Mouse (Mus musculus) adrenal gland, adult 18-20 months (tissue): ENCODE data around the gene Cela3a. TPM values are rescaled to one million over a fixed set of nuclear protein-coding genes. Genes with fewer than 3 reads are reported as not detected.

Experiments used
- DNase-seq, 2 experiments: peaks; one replicate each; pipeline ENCODE4 v3.0.0; 2021 to 2022; ENCODE audit warnings: low spot score in 2 of 2
- total RNA-seq, 2 experiments: library from RNA; stranded (reverse); gene quantifications; 1 replicate in 1 of 2; 2 replicates in 1 of 2; pipeline ENCODE4 v1.2.3; 2021

Gene Cela3a
- total RNA-seq, 2 experiments from 2014 or later = not detected

DNA sequence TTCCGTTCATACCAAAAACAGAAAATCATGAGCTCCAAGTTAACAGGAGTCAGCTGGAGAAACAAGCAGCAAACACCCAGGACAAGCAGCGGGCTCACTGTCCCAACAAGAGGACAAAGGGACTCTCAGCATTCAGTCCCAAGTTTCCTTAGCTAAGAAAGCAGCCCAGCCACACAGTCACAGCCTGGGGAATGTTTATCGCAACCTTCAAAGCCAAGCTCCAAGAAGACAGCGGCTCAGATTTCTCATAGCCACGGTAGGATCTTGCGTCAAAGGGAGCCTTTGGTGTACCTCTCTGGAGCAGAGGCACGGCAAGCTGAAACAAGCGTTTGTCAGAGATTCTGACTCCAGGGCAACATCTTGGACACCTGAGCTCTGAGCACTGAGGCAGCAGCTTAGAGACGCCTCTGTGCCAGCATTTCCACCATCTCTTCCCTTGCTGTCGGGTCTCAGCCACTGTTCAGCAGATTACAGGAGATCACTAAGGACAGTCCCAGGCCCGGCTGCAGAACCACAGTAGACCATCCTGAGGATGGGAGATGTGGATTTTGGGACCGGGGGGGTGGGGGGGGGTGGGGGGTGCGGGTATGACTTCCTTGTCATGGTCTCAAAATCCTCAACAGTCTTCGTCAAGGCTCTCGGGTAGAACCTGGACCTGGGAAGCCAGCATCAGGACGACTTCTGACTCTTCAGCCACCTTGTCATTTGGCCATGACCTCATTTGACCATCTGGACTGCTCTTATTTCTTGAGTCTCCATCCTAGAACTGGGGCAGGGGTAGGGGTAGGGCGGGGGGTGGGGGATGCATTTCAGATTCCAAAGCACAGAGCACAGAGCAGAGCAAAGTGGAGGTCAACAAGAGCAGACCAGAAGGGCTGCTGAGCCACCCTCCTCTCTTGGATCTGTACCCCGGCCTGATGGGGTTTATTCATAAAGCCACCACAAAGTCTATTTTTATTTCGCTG lies 34.0 kb downstream of the Cela3a start:
- no peak for DNase-seq

DNA sequence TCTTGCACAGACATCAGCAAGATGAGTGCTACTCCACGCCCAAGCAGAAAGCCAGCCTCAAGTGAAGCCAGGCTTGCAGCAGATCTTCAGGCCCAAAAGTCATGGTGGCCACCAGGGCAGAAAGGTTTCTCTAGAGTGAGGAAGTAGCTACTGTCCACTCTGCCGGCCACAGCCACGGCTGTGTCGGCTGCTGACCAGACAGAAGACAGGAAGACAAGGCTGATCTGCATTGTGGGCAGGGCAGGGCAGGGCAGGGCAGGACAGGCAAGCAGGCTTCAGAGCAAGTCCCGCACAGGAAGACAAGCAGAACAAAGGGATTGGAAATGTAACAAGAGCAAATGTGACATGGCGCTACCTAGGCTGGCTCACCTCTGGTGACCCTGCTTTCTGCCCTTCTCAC lies 35.9 kb downstream of the Cela3a start:
- no peak for DNase-seq

DNA sequence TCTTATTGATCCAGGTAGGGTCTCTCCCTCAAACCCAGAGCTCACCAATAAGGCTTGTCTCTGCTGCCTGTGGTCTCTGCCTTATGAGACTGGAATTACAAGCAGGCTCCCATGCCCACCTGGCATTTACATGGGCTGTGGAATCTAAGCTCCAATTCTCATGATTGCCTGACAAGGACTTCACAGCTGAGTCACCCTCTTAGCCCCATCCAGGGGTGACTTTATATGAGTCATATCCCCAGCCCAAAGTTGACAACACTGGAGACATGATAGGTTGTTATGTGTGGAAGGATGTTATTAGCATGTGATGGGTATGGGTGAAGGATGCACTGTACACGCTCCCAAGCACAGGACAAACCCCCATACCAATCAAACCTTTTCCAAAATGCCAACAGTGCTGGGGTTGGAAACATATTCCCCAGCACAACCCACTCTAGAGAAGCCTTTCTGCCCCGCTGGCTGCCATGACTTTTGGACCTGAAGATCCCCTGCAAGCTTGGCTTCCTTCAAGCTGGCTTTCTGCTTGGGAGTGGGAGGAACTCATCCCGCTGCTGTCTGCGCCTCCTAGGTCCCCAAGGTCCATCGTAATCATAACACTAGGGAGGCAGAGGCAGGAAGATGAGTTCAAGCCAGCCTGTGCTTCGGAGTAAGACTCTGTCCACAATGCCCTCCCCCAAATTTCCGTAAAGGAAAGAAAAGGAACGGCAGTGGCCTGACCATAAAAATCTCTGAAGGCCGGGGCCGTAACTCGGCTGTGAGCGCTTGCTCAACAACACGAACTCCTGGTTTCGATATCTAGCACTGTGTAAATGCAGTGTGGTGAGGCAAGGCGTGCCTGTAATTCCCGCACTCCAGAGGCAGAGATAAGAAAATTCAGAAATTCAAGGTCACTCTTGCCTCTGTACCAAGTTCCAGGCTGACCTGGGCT lies 37.7 kb downstream of the Cela3a start:
- DNase-seq = no peak

DNA sequence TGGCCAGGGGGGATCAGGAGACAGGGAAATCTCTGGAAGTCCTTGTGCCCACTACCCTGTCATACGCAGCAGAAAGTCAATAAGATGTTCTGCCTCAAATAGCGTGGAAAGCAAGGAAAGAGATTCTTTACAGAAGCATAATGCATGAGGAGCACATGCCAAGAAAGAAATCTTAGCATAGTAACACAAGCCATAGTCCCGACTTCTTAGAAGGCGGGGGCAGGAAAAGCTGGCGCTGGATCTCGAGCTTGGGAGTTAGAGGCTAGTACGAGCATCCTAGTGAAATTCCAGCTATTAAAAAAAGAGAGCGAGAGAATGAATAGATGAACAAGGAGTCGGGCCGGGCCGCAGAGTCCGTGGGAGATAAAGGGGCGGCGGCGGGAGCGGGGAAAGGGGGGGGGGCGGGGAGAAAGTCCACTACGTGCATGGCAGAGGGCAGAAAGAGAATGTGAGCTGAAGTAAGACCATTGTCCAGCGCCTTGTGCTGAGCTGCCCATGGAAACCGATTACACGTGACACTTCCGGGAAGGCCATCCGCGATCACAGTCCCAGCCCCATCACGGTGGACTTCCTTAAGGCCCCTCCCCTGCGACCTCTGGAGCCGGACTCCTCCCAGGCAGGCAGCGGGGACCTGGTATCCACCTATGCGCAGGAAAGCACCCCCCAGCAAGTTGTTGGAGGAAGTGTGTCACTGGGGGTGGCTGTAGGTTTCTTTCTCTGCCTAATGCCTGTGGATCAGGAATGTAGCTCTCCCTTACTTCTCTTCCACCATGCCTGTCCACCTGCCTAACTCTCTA lies 39.4 kb downstream of the Cela3a start:
- peak; percentile 46 to 56 for DNase-seq

DNA sequence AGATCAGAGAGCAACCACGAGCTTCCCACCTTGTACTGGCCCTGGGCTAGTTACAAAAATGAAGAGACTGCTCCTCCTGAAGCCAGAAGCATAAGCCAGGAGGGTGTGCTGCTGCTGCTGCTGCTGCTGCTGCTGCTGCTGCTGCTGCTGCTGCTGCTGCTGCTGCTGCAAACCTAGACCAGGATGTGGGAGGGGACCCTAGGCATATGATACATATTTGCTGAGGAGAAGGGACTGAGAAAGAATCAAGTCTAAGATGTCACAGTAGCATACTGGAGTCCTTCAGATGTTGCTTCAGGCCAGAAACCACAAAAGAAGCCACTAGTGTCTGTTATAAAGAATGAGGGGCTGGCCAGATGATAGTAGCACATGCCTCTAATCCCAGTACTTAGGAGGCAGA lies 41.4 kb downstream of the Cela3a start:
- no peak for DNase-seq

DNA sequence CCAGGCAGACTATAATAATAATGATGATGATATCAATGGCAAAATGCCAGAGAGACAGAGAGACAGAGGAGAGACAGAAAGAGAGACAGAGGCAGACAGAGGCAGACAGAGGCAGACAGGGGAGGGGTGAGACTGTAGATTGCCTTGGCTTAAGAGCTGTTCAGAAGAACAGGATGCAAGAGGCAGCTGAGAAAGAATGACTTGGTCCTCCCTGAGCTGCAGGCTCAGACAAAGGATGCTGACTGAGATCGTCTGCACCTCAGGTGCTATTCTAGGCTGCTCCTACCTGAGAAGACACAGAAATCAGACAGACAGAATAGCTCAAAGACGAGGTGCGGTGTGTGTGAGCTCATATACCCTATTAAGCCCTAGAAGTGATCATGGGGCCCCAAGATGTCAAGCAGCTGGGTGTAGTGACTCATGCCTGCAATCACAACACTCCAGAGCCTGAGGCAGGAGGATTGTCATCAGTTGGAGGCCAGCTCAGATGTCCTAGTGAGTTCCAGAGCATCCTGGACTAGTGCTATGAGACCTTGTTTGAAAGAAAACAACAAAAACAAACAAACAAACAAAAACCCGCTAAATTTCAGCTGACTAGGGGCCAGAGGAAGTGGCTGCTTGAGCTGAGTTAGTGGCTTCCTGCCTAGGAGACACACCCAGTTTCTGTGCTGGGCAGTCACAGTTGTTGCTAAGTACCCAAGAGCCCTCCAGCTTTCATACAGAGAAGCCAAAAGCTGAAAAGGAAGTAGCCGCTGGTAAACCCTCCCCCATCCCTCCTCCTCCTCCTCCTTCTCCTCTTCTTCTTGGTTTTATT lies 42.1 kb downstream of the Cela3a start:
- no peak for DNase-seq

DNA sequence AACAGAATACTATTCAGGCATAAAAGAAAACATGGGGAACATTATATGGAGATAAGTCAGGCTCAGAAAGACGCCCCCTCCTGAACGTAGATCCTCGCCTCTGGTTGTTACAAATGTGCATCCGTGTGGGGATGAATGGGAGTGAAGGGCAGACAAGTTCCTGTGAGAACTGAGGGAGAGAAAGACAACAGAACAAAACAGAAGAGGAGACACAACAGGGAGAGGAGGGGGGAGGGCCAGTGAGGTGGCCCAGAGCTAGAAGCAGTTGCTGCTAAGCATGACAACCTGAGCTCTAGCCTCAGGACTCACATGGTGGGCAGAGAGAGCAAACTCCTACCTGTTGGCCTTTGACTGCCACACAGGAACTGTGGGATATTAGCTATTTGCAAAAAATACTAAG lies 43.5 kb downstream of the Cela3a start:
- no peak for DNase-seq

DNA sequence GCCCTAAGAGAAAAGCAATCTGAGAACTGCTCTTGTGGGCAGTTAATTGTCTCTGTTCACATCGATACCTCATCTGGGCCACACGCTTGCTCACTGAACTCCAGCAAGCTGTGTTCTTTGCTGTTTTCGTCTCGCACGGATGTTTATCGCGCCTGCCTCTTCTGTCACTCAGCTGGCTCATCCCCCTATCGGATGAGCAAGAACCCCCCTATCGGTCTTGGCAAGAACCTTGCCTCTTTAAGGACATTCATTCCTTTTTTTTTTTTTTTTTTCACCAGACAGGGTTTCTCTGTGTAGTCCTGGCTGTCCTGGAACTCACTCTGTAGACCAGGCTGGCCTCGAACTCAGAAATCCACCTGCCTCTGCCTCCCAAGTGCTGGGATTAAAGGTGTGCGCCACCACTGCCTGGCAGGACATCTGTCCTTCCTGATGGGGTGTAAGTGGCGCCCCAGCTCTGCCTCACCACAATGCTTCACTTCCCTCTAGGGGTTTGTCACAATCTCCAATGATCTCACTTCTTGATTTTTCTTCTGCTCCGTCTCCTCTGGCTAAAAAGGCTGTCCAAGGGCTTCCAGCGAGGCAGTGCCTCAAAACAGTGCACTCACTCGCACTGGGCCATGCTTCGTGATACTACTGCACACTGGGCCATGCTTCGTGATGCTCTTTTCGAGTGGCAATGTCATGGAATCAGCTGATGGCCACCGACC lies 44.1 kb downstream of the Cela3a start:
- DNase-seq = no peak

DNA sequence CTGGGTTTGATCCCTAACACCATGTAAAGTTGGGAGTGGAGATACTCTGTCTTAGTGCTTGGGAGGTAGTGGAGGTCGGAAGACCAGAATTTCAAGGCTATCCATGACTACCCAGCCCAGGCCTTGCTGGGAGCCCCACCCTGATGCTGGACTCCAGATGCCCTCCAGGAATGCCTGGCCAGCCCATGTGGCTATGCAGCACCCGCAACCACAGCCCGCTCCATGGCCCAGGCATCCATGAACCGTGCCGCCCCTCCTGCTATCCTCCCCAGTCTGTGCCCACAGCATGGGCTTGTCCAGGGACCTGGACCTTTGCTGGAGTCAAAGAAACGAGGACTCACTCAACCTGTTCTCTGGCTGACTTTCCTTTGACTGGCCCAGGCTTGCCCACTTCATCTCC lies 44.8 kb downstream of the Cela3a start:
- no peak for DNase-seq

DNA sequence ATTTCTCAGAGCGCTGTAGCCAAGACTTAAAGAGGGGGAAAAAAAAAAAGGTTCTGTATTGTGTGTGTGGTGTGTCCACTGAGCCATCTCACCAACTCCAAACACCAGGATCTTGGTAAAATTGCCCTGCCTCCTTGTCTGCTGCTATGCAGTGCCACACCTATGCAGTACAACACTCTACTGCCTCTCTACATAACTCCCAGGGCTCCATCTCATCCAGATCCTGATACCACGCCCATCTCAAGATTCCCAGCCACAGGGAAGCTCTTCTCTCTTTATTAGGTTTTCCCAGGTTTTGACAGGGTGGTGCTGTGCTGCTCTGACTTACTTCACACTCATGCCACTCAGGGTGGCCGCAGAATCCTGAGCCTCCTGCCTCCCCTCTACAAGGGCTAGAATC lies 48.6 kb downstream of the Cela3a start:
- DNase-seq = no peak

DNA sequence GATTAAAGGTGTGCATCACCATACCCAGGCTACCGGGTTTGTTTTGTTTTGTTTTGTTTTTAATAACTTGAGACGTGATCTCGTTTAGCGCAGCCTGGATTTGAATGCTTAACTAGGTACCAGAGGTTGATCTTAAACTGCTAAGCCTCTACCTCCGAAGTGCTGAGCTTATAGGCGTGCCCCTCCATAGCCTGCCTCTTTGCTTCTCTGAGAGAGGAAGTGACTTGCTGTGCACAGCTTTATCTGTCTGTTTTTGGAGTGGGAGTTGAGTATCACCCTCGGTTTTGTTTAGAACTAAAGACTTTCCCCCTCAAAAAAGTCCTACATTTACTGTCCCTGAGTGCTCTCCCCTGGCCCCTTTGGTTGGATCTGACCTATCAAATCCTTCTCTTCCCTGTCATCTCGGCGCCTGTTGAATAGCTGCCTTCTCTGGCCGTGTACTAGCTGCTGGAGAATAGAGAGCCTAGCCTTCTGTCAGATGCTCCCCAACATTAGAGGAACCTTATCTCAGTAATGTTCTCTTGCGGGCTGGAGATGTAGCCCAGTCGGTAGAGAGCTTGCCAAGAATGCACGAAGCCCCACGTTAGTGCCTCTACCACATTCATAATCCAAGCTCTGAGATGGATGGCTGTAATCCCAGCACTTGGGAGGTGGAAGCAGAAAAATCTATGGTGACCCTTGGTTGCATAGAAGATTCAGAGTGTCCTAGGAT lies 51.1 kb downstream of the Cela3a start:
- DNase-seq = no peak

DNA sequence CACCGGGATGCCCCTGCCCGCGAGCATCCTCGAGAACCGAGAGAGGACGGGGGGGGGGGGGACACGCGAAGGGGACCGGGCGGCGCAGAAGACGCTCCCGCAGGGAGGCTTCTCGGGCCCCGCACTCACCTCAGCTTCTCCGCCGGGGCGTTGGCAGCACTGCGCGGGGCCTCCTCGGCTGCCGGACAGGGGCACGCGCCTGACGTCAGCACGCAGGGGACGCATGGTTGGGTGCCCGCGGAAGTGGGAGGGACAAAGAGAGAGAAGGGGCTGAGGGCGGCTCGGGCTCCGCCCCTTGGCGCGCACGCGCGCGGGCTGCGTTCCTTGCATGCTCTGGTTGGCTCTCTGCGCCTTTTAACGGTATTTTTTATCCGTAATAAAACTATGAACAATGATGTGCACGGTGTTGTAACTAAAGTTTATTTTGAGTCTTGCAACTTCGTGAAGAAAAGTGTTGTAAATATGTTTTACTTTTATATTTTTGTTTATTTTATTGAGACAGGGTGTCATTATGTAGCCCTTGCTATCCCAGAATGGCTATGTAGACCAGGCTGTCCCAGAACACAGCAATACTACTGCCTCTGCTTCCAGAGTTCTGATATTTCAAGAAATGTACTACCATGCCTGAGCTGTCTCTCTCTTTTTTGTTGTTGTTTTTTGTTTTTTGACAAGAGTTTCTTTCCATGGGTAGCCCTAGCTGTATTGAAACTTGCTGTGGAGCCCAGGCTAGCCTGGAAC lies 51.9 kb downstream of the Cela3a start, which contains the start of gene Cdc42:
Cdc42 (minus strand) TSS at position 204 of the 738 bp plus-strand sequence.
- peak; percentile 97 to 98 for DNase-seq

DNA sequence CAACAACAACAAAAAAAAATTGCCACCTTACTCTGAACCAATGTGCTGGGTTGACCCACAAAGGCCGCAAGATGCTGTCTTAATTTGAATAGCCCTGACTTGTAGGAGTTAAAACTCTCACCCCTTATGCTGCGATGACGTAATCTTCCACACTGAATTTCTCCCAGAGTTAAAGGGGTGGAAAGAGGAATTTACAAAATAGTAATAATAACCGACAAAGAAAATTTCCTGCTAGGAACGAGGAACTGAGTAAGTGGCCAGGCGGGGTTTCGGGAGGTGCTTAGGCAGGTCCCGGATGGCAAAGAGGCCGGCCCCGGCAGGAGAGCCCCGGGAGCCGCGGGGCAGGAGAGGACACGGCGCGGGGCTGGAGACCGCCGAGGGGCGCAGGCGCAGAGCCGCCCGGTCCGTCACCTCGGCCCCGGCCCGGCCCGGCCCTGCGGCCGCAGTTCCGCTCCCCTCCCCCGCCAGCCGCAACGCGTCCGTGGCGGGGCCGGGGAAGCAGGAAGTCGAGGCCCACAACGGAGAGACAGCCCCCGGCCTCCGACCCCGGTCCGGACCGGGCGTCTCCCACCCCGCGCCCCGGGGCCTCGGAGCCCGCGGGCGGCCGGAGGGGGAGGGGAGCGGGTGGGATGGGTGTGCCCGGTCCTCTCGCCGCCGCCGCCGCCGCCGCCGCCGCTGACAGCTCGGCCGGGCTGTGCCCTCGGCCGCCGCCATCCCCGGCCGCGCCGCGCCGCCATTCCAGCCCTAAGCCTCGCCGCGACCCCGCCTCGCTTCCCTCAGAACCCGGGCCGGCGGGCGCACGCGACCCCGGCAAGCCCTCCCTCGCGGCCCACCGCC lies 52.7 kb downstream of the Cela3a start:
- DNase-seq = peak; percentile 67 to 74
